Mouse (Mus musculus) intestine, embryonic 14.5 days (tissue): ENCODE results near the gene Asb2. TPM values are rescaled to one million over a fixed set of nuclear protein-coding genes. Genes with fewer than 3 reads are reported as not detected.

Source experiments
- ATAC-seq: fragments of 200-750 bp; cut with Nextera tagmentation; replicated peaks from 2 replicates; pipeline ENCODE4 v1.8.0; 2017; ENCODE audit warnings: low read depth, moderate number of reproducible peaks, moderate TSS enrichment, moderate library complexity; ENCODE audit not compliant: low FRiP score, low TSS enrichment
- DNase-seq: peaks from one replicate; pipeline ENCODE4 v3.0.0-alpha.2; 2018; ENCODE audit warnings: low spot score
- H3K27ac ChIP-seq: fragments of 300-500 bp; sonication (generic); 2 replicates; pipeline ENCODE4 v1.5.1; 2014; ENCODE audit warnings: low read depth, mild to moderate bottlenecking, control low read depth
- H3K27me3 ChIP-seq: fragments of 300-500 bp; sonication (generic); replicated peaks from 2 replicates; pipeline ENCODE4 v1.6.1; 2014; ENCODE audit warnings: low read length, control low read depth; ENCODE audit not compliant: control insufficient read depth, insufficient read depth
- H3K36me3 ChIP-seq: fragments of 300-500 bp; sonication (generic); 2 replicates; pipeline ENCODE4 v1.6.1; 2014; ENCODE audit warnings: low read length, control low read depth; ENCODE audit not compliant: control insufficient read depth, insufficient read depth
- H3K4me1 ChIP-seq: fragments of 300-500 bp; sonication (generic); replicated peaks from 2 replicates; pipeline ENCODE4 v1.6.1; 2014; ENCODE audit warnings: low read length, control low read depth, mixed read lengths; ENCODE audit not compliant: control insufficient read depth, insufficient read depth
- H3K4me2 ChIP-seq: fragments of 300-500 bp; sonication (generic); 2 replicates; pipeline ENCODE4 v1.6.1; 2014; ENCODE audit warnings: low read length
- H3K4me3 ChIP-seq: fragments of 300-500 bp; sonication (generic); 2 replicates; pipeline ENCODE4 v1.5.1; 2014; ENCODE audit warnings: low read depth, low read length, control low read depth, mixed read lengths
- H3K9ac ChIP-seq: fragments of 300-500 bp; sonication (generic); 2 replicates; pipeline ENCODE4 v1.6.1; 2014; ENCODE audit warnings: mild to moderate bottlenecking, low read length
- H3K9me3 ChIP-seq: fragments of 300-500 bp; sonication (generic); 2 replicates; pipeline ENCODE4 v1.6.1; 2016; ENCODE audit warnings: low read length, control low read depth; ENCODE audit not compliant: control insufficient read depth
- WGBS: fragments of 180-500 bp; shearing (Covaris S2); extraction: QIAGEN DNeasy Blood & Tissue Kit; methylation state at CpG from one replicate; pipeline ENCODE4 v1.1.7; 2014; 5-methylcytosine and 5-hydroxymethylcytosine counted together
- polyA plus RNA-seq: library from polyadenylated mRNA; unstranded; fragments of >200 nt; fragmentation: Nextera tagmentation; extraction: Ambion mirVana; gene quantifications from 2 replicates; pipeline ENCODE4 v1.2.1, GENCODE M21; 2014

The Asb2 gene
- polyA plus RNA-seq, 1 experiment from 2014 or later, result 24.1 TPM

DNA sequence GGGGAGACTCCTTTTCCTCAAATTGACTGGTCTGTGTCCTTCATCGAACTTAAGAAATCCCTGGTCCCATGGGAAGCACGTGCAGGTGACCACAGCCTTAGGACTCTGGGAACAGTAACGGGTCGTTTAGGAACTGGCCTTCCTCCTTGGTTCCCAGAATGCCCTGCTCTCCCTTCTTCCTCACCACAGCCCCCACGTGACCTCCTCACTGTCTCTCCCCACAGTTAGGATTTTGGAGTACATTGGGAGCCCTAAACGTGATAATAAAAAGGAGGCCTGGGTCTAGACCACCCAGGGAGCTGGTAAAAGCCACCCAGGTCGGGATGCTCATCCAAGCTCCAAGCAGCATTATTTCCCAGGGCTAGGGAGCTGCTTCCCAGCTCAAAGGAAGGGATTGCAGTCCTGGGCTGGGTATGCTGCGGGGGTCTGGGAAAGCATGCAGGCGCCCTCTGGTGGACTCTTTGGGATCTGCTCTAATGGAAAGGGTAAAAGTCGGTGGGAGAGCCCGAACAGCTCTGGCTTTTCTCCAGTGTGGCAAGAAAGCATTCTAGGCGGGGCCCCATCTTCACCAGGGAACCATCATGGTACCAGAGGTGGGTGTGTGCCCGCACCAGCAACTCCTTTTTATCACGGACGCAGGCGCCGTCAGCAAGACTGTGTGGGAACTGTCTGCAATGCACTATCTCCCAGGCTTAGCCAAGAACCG is 12.0 kb upstream of the Asb2 start:
- peak; percentile 65 for ATAC-seq
- H3K4me1 ChIP-seq, result no peaks in the 10 kb centered on the region
- no peaks in the 10 kb centered on the region for H3K36me3 ChIP-seq
- peak; percentile 94 for DNase-seq
- H3K27ac ChIP-seq, result no peak overlapping the region
- no peaks in the 10 kb centered on the region for H3K27me3 ChIP-seq
- no peak overlapping the region for H3K9ac ChIP-seq
- H3K4me2 ChIP-seq, result no peak overlapping the region
- WGBS, result 14% methylated on average over 18 of the region's 18 CpGs
- no peaks in the 10 kb centered on the region for H3K9me3 ChIP-seq
- no peak overlapping the region for H3K4me3 ChIP-seq

- Histone ChIP-seq H3K9ac (no peak overlapping the region), H3K9me3 (no peaks in the 10 kb centered on the region), H3K4me1 (no peaks in the 10 kb centered on the region), H3K4me3 (no peak overlapping the region), H3K36me3 (no peaks in the 10 kb centered on the region), H3K4me2 (no peak overlapping the region), H3K27ac (no peak overlapping the region), H3K27me3 (no peaks in the 10 kb centered on the region)
- WGBS, result 84% methylated on average over 2 of the region's 2 CpGs
- no peak for DNase-seq
- no peak for ATAC-seq
Measured at GRCm38 (mm10) chr12:103367171-103367570, 11.4 kb upstream of the Asb2 start.

GRCm38 (mm10) chr12:103362336-103362735 is 6.5 kb upstream of the Asb2 start:
- Histone ChIP-seq H3K4me1 (no peaks in the 10 kb centered on the region), H3K36me3 (no peaks in the 10 kb centered on the region), H3K4me2 (no peak overlapping the region), H3K9me3 (no peaks in the 10 kb centered on the region), H3K4me3 (no peak overlapping the region), H3K27ac (no peak overlapping the region), H3K27me3 (no peaks in the 10 kb centered on the region), H3K9ac (no peak overlapping the region)
- no peak for ATAC-seq
- DNase-seq, result no peak
- 74% methylated on average over 3 of the region's 3 CpGs for WGBS

DNA sequence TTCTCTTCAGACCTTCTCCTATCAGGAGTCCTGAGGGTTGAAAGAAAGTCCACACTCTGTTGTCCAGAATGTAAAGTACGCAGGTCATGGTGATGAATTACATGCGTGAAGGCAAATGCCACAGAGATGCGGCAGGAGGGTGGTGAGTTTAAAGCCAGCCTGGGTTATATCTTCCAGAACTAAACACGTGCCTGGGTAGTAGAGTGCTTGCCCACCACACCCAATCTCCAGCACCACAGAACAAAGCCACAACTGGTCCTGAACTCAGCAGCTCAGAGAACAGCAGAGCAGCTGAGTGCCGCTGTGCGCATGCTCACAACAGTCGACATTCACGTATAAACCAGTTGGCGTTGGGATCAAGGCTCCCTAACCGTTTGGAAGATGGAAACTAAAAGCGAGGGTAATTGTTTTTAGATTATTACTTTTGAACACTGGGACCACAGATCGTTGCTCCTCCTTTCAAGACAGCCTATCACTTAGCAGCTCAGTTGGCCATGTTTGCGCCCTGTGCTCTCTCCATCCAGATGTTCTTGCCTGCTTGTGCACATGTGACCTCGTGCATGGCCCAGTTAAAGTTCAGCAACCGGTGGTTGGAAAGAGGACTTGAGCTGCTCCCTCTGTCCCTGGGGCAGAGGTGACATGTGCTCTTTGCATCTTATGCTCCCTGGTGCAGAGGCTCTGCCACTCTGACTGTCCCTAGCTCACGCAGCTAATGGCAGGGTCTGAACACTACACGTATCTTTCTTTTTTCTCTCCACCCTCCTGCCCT is 5.9 kb upstream of the Asb2 start:
- no peaks in the 10 kb centered on the region for H3K4me1 ChIP-seq
- no peaks in the 10 kb centered on the region for H3K9me3 ChIP-seq
- 85% methylated on average over 17 of the region's 17 CpGs for WGBS
- no peak overlapping the region for H3K27ac ChIP-seq
- H3K9ac ChIP-seq, result no peak overlapping the region
- H3K27me3 ChIP-seq, result no peaks in the 10 kb centered on the region
- H3K4me2 ChIP-seq, result no peak overlapping the region
- ATAC-seq (no peak), DNase-seq (no peak)
- H3K4me3 ChIP-seq, result no peak overlapping the region
- H3K36me3 ChIP-seq, result no peaks in the 10 kb centered on the region

DNA sequence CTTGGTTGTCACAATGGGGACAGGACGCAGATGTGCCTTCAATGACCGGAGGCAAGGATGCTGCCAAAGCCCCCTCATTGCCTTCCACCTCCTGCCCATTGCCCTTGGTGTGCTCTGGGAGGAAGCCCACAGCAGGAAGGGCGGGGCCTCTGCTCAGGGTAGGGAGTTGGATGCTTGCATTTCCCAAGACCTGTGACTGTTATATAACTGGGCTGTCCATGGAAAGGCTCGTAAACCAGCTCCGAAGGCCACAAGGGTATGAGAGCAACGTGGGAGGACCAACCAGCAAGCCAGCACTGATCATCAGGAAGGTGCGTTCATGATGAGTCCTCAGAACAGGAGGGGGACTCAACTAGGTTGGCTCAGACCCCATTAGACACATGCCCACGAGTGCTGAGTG is 5.0 kb upstream of the Asb2 start:
- H3K4me1 ChIP-seq, result no peaks in the 10 kb centered on the region
- no peak overlapping the region for H3K9ac ChIP-seq
- no peak overlapping the region for H3K27ac ChIP-seq
- no peak for DNase-seq
- 71% methylated on average over 8 of the region's 8 CpGs for WGBS
- H3K27me3 ChIP-seq, result no peaks in the 10 kb centered on the region
- H3K9me3 ChIP-seq, result no peaks in the 10 kb centered on the region
- no peak overlapping the region for H3K4me2 ChIP-seq
- H3K36me3 ChIP-seq, result no peaks in the 10 kb centered on the region
- no peak overlapping the region for H3K4me3 ChIP-seq
- no peak for ATAC-seq

- H3K4me2 ChIP-seq, result no peak overlapping the region
- no peaks in the 10 kb centered on the region for H3K36me3 ChIP-seq
- DNase-seq (no peak), ATAC-seq (no peak)
- H3K4me3 ChIP-seq, result no peak overlapping the region
- no peak overlapping the region for H3K9ac ChIP-seq
- H3K27ac ChIP-seq, result no peak overlapping the region
- no peaks in the 10 kb centered on the region for H3K9me3 ChIP-seq
- WGBS, result 53% methylated on average over 4 of the region's 4 CpGs
- H3K27me3 ChIP-seq, result no peaks in the 10 kb centered on the region
- H3K4me1 ChIP-seq, result no peaks in the 10 kb centered on the region
Measured at GRCm38 (mm10) chr12:103358951-103359801, 3.4 kb upstream of the Asb2 start.

DNA sequence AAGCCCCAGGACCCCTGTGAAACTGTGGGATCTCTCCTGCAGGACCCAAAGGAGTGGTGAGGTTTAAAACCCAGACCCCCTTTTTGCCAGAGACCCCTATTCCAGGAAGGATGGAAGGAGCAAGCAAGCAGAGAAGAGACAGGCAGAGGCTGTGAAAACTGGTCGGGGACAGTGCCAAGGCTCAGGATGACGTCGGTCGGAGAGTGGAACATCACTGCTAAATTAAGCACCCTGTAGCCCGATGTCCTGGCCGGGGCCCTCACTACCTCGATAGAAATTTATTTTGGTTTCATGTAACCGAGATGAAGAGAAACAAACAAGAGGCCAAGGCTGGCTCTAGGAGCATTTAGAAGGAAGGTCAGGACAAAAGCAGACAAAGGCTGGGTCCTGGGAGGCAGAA is 2.4 kb upstream of the Asb2 start:
- Histone ChIP-seq H3K9ac (no peak overlapping the region), H3K27ac (no peak overlapping the region), H3K4me1 (no peaks in the 10 kb centered on the region), H3K9me3 (no peaks in the 10 kb centered on the region), H3K4me2 (no peak overlapping the region), H3K4me3 (no peak overlapping the region), H3K27me3 (no peaks in the 10 kb centered on the region), H3K36me3 (no peaks in the 10 kb centered on the region)
- no peak for ATAC-seq
- DNase-seq, result no peak
- WGBS, result 85% methylated on average over 8 of the region's 8 CpGs

GRCm38 (mm10) chr12:103356415-103356748 is 581 bp upstream of the Asb2 start:
- Histone ChIP-seq H3K27me3 (no peaks in the 10 kb centered on the region), H3K27ac (peak overlapping the region; percentile 80), H3K4me2 (no peak overlapping the region), H3K4me1 (no peaks in the 10 kb centered on the region), H3K4me3 (no peak overlapping the region), H3K9me3 (no peaks in the 10 kb centered on the region), H3K9ac (no peak overlapping the region), H3K36me3 (no peaks in the 10 kb centered on the region)
- no peak for DNase-seq
- 85% methylated on average over 4 of the region's 4 CpGs for WGBS
- no peak for ATAC-seq
